Comparison of ENCODE assay signal across 13 mouse cellular contexts in genomic region chr15:77307767-77308495, GRCm38 (mm10). TPM values are rescaled to one million over a fixed set of nuclear protein-coding genes. Genes with fewer than 3 reads are reported as not detected.
DNase-seq lines count a peak whose midpoint lies in the region; ATAC-seq and TF ChIP-seq lines count a peak whose summit lies in the region.
"Had no signal": no experiment of that assay in that cellular context is flagged by ENCODE, and none has a peak within 500 bp of the region (broad histone marks: within the 10 kb centered on the region; RNA-seq: fewer than 3 reads in every experiment).

No protein-coding gene starts in this region.

- no peak for TF ChIP-seq CTCF in gastrocnemius, adult 2 months (IDR thresholded peaks at IDR 0.05)
- no peak for TF ChIP-seq CTCF in stomach, postnatal 0 days (IDR thresholded peaks at IDR 0.05; ENCODE audit: low read depth)

- H3K9ac ChIP-seq in intestine, embryonic 16.5 days (ENCODE audit: low read depth, low read length): no peak overlapping the region
- H3K9ac ChIP-seq in intestine, embryonic 15.5 days: no peak overlapping the region
- no peak overlapping the region for H3K9ac ChIP-seq in stomach, embryonic 15.5 days
- no peak overlapping the region for H3K9ac ChIP-seq in stomach, postnatal 0 days (ENCODE audit: low read length)

- H3K9me3 ChIP-seq in intestine, embryonic 16.5 days (ENCODE audit: control insufficient read depth, low read length): 0 out of 2 replicates have a peak, but pooled peaks cover 3% of the 10 kb centered on the region
- no peaks in the 10 kb centered on the region for H3K9me3 ChIP-seq in intestine, embryonic 15.5 days
- H3K9me3 ChIP-seq in stomach, embryonic 15.5 days: no peaks in the 10 kb centered on the region
- no peaks in the 10 kb centered on the region for H3K9me3 ChIP-seq in stomach, postnatal 0 days (ENCODE audit: control insufficient read depth, low read length)
- H3K9me3 ChIP-seq: embryonic facial prominence, embryonic 15.5 days had no signal

- 68% methylated on average over 4 of the region's 4 CpGs for WGBS in intestine, embryonic 16.5 days
- WGBS in intestine, embryonic 15.5 days: 73% methylated on average over 4 of the region's 4 CpGs
- WGBS in stomach, embryonic 15.5 days: 73% methylated on average over 4 of the region's 4 CpGs
- WGBS in stomach, postnatal 0 days: 67% methylated on average over 4 of the region's 4 CpGs

- intact Hi-C loops in gastrocnemius, adult 2 months (cut with DNase I): no loop called here
- intact Hi-C loops in gastrocnemius, postnatal 36 days (cut with DNase I): no loop called here

- no peaks in the 10 kb centered on the region for H3K27me3 ChIP-seq in intestine, embryonic 16.5 days (replicated peaks; ENCODE audit: control insufficient read depth, insufficient read depth, low read length)
- H3K27me3 ChIP-seq in intestine, embryonic 15.5 days (replicated peaks): no peaks in the 10 kb centered on the region
- H3K27me3 ChIP-seq in stomach, embryonic 15.5 days (replicated peaks): no peaks in the 10 kb centered on the region
- H3K27me3 ChIP-seq in stomach, postnatal 0 days (ENCODE audit: control insufficient read depth, insufficient read depth, low read length): no peaks in the 10 kb centered on the region
- H3K27me3 ChIP-seq: embryonic facial prominence, embryonic 15.5 days had no signal

- TF ChIP-seq EP300 in stomach, postnatal 0 days (optimal IDR thresholded peaks at IDR 0.05): no peak

- DNase-seq in gastrocnemius, adult 2 months: no peak
- DNase-seq in gastrocnemius, postnatal 36 days: no peak
- DNase-seq in stomach, postnatal 0 days (ENCODE audit: low spot score): no peak
- DNase-seq in thymus, postnatal 36 days: no peak
- no peak for DNase-seq in left cerebral cortex, adult 18-20 months (ENCODE audit: low spot score in 2 of 2)
- DNase-seq: adrenal gland, postnatal 36 days; kidney, postnatal 10 days; thymus, adult 2 months had no signal

- H3K27ac ChIP-seq in gastrocnemius, adult 2 months: peak overlapping the region; percentile 99
- H3K27ac ChIP-seq in intestine, embryonic 16.5 days (ENCODE audit: low read length): 0 out of 2 replicates have a peak overlapping the region, but pooled peaks have one; percentile 8
- no peak overlapping the region for H3K27ac ChIP-seq in intestine, embryonic 15.5 days
- peak overlapping the region; percentile 99; the same call in 1 of the 2 replicates for H3K27ac ChIP-seq in stomach, embryonic 15.5 days
- no peak overlapping the region for H3K27ac ChIP-seq in stomach, postnatal 0 days (replicated peaks)

- no peak for ATAC-seq in intestine, embryonic 16.5 days
- no peak for ATAC-seq in intestine, embryonic 15.5 days
- no peak for ATAC-seq in stomach, embryonic 15.5 days (ENCODE audit: insufficient read depth, low FRiP score, low read depth)
- no peak for ATAC-seq in stomach, postnatal 0 days (ENCODE audit: low FRiP score, low TSS enrichment)

- H3K4me1 ChIP-seq in intestine, embryonic 16.5 days (ENCODE audit: control insufficient read depth, insufficient read depth, low read length): peaks cover 25% of the 10 kb centered on the region
- H3K4me1 ChIP-seq in intestine, embryonic 15.5 days (replicated peaks): peaks cover 8% of the 10 kb centered on the region
- H3K4me1 ChIP-seq in stomach, embryonic 15.5 days: peaks cover 15% of the 10 kb centered on the region
- peaks cover 3% of the 10 kb centered on the region; the same call in 1 of the 2 replicates for H3K4me1 ChIP-seq in stomach, postnatal 0 days (replicated peaks; ENCODE audit: control insufficient read depth, insufficient read depth)

- no peaks in the 10 kb centered on the region for H3K36me3 ChIP-seq in intestine, embryonic 16.5 days (ENCODE audit: control insufficient read depth, insufficient read depth, low read length)
- no peaks in the 10 kb centered on the region for H3K36me3 ChIP-seq in intestine, embryonic 15.5 days
- no peaks in the 10 kb centered on the region for H3K36me3 ChIP-seq in stomach, embryonic 15.5 days
- no peaks in the 10 kb centered on the region for H3K36me3 ChIP-seq in stomach, postnatal 0 days (ENCODE audit: control insufficient read depth, insufficient read depth, low read length)
- H3K36me3 ChIP-seq: embryonic facial prominence, embryonic 15.5 days had no signal

- no peak overlapping the region for H3K4me3 ChIP-seq in gastrocnemius, adult 2 months
- no peak overlapping the region for H3K4me3 ChIP-seq in intestine, embryonic 16.5 days (ENCODE audit: low read length)
- no peak overlapping the region for H3K4me3 ChIP-seq in intestine, embryonic 15.5 days (replicated peaks)
- H3K4me3 ChIP-seq in stomach, embryonic 15.5 days (replicated peaks): no peak overlapping the region
- H3K4me3 ChIP-seq in stomach, postnatal 0 days (ENCODE audit: low read depth, low read length): no peak overlapping the region

- no peak overlapping the region for H3K4me2 ChIP-seq in intestine, embryonic 16.5 days (ENCODE audit: low read depth, low read length)
- H3K4me2 ChIP-seq in intestine, embryonic 15.5 days (replicated peaks): no peak overlapping the region
- H3K4me2 ChIP-seq in stomach, embryonic 15.5 days: no peak overlapping the region; the same call in 1 of the 2 replicates
- no peak overlapping the region; the same call in 1 of the 2 replicates for H3K4me2 ChIP-seq in stomach, postnatal 0 days (replicated peaks; ENCODE audit: low read depth)

RNA-seq across cellular contexts. Expression of gene Rbfox2, which starts 1.1 kb away (rescaled TPM):
- total RNA-seq in gastrocnemius, adult 2 months (2021): 10 to 100 TPM; 48.2 to 78.6 TPM
- 10 to 100 TPM; 44.2 to 63.3 TPM for total RNA-seq in gastrocnemius, postnatal 36 days (2021)
- polyA plus RNA-seq in intestine, embryonic 16.5 days (2015; fragmentation: Nextera tagmentation; extraction: Ambion mirVana): 31.5 and 34.0 TPM in 2 replicates
- 42.6 and 44.8 TPM in 2 replicates for polyA plus RNA-seq in intestine, embryonic 15.5 days (2015; fragmentation: Nextera tagmentation; extraction: Ambion mirVana)
- polyA plus RNA-seq in stomach, embryonic 15.5 days (2015; fragmentation: Nextera tagmentation; extraction: Ambion mirVana): 54.2 and 56.8 TPM in 2 replicates
- 23.2 and 24.4 TPM in 2 replicates for polyA plus RNA-seq in stomach, postnatal 0 days (2015; fragmentation: Nextera tagmentation; extraction: Ambion mirVana)
- 100 to 1,000 TPM; 239 to 240 TPM for total RNA-seq in left cerebral cortex, adult 18-20 months (2021)
- polyA plus RNA-seq: inflammation-experienced regulatory T-cells, adult 6 months had no signal

Comparison
In these comparisons a context has a peak if more than half of its experiments do, and no peak if none do; other contexts are left out.
1. H3K27ac ChIP-seq: peak in gastrocnemius, adult 2 months (single experiment), intestine, embryonic 16.5 days (single experiment) and stomach, embryonic 15.5 days (single experiment); none in intestine, embryonic 15.5 days (single experiment) and stomach, postnatal 0 days (single experiment).